Mouse (Mus musculus) lung, adult 2 months (tissue): ENCODE measurements at regions not wholly inside any gene's neighbourhood (a gene's known extent, or its start where the extent isn't known, plus 50 kb on each side); places are given as distances from the start of the nearest gene placed in this dataset.
"Not testable (repeated sequence)": the region's sequence is repeated elsewhere in the genome, so short reads cannot be mapped to it uniquely, and the experiment has no call there.

Experiments used
- DNase-seq: peaks from one replicate; pipeline ENCODE4 v3.0.0; 2022
- H3K4me1 ChIP-seq: fragments of 200-500 bp; 2 replicates; pipeline ENCODE4 v1.6.1; 2011; ENCODE audit warnings: low read length; ENCODE audit not compliant: control insufficient read depth, insufficient read depth
- H3K4me3 ChIP-seq: fragments of 200-500 bp; replicated peaks from 2 replicates; pipeline ENCODE3; 2011; ENCODE audit warnings: low read depth, mild to moderate bottlenecking, control low read depth, low read length; ENCODE audit errors: extremely low read depth
- CTCF ChIP-seq: fragments of 200-500 bp; IDR thresholded peaks from 2 replicates; pipeline ENCODE4 v1.5.1; 2011; ENCODE audit warnings: mild to moderate bottlenecking, low read length, control low read depth; ENCODE audit not compliant: insufficient read depth
- POLR2A ChIP-seq: fragments of 200-500 bp; IDR thresholded peaks from 2 replicates; pipeline ENCODE4 v1.6.1; 2011; ENCODE audit warnings: low read depth, mild to moderate bottlenecking, control low read depth, low read length, borderline replicate concordance; ENCODE audit errors: extremely low read depth
- WGBS: fragments of 180-500 bp; shearing (Covaris S2); methylation state at CpG from one replicate; pipeline ENCODE4 v1.1.7; 2018; 5-methylcytosine and 5-hydroxymethylcytosine counted together

- WGBS, result 77% methylated on average over 3 of the region's 3 CpGs
- Histone ChIP-seq H3K4me1 (no peaks in the 10 kb centered on the region), H3K4me3 (no peak overlapping the region)
- no peak for TF ChIP-seq POLR2A
- no peak for TF ChIP-seq CTCF
- no peak for DNase-seq
Observed at GRCm38 (mm10) chr5:97296213-97296612, 96.0 kb downstream of the Naa11 start.

- Histone ChIP-seq H3K4me1 (no peaks in the 10 kb centered on the region), H3K4me3 (no peak overlapping the region)
- WGBS, result 82% methylated on average over 2 of the region's 2 CpGs
- no peak for TF ChIP-seq POLR2A
- TF ChIP-seq CTCF, result no peak
- DNase-seq, result no peak
Observed at GRCm38 (mm10) chr5:97290166-97290681, 102.0 kb downstream of the Naa11 start.

- no peaks in the 10 kb centered on the region for H3K4me1 ChIP-seq
- WGBS, result 67% methylated on average over 8 of the region's 8 CpGs
- no peak for DNase-seq
- TF ChIP-seq POLR2A, result no peak
- TF ChIP-seq CTCF, result no peak
- H3K4me3 ChIP-seq, result no peak overlapping the region
Observed at GRCm38 (mm10) chr5:97289401-97290165, 102.6 kb downstream of the Naa11 start.

GRCm38 (mm10) chr5:97279455-97279854 is 112.7 kb downstream of the Naa11 start:
- no peaks in the 10 kb centered on the region for H3K4me1 ChIP-seq
- no peak overlapping the region for H3K4me3 ChIP-seq
- 75% methylated on average over 5 of the region's 5 CpGs for WGBS
- TF ChIP-seq CTCF (no peak), POLR2A (no peak)
- DNase-seq, result no peak

GRCm38 (mm10) chr5:97277795-97278572 is 114.2 kb downstream of the Naa11 start:
- TF ChIP-seq CTCF (no peak), POLR2A (no peak)
- no peak for DNase-seq
- H3K4me1 ChIP-seq, result no peaks in the 10 kb centered on the region
- 70% methylated on average over 16 of the region's 16 CpGs for WGBS
- H3K4me3 ChIP-seq, result no peak overlapping the region

GRCm38 (mm10) chr5:97276724-97277123 is 115.5 kb downstream of the Naa11 start:
- no peak for DNase-seq
- H3K4me3 ChIP-seq, result no peak overlapping the region
- TF ChIP-seq CTCF, result no peak
- TF ChIP-seq POLR2A, result no peak
- 63% methylated on average over 5 of the region's 5 CpGs for WGBS
- no peaks in the 10 kb centered on the region for H3K4me1 ChIP-seq

GRCm38 (mm10) chr5:97264666-97265065 is 127.5 kb downstream of the Naa11 start:
- H3K4me1 ChIP-seq, H3K4me3 ChIP-seq, DNase-seq: not testable (repeated sequence)
- 81% methylated on average over 12 of the region's 12 CpGs for WGBS

- WGBS, result 58% methylated on average over 1 of the region's 1 CpGs
- TF ChIP-seq CTCF, result no peak
- no peak for TF ChIP-seq POLR2A
- no peak overlapping the region for H3K4me3 ChIP-seq
- DNase-seq, result no peak
- no peaks in the 10 kb centered on the region for H3K4me1 ChIP-seq
Observed at GRCm38 (mm10) chr5:97257106-97257505, 135.1 kb downstream of the Naa11 start.

- H3K4me1 ChIP-seq, result no peaks in the 10 kb centered on the region
- no peak overlapping the region for H3K4me3 ChIP-seq
- TF ChIP-seq CTCF (no peak), POLR2A (no peak)
- no peak for DNase-seq
- whole genome bisulfite sequencing, result 69% methylated on average over 7 of the region's 7 CpGs
Observed at GRCm38 (mm10) chr5:97256445-97257060, 135.6 kb downstream of the Naa11 start.
